Mouse (Mus musculus) liver, embryonic 14.5 days (tissue): ENCODE data around the gene Gm21866. TPM values are rescaled to one million over a fixed set of nuclear protein-coding genes. Genes with fewer than 3 reads are reported as not detected.
"Not testable (repeated sequence)": the region's sequence is repeated elsewhere in the genome, so short reads cannot be mapped to it uniquely, and the experiment has no call there.

Source experiments
- ATAC-seq: fragments of 200-750 bp; cut with Nextera tagmentation; 2 replicates; pipeline ENCODE4 v1.8.0; 2017; ENCODE audit warnings: moderate number of reproducible peaks, mild to moderate bottlenecking, moderate library complexity; ENCODE audit not compliant: insufficient read depth
- DNase-seq, 3 experiments: peaks; one replicate each; pipeline ENCODE4 v3.0.0-alpha.2; 2012 to 2013; ENCODE audit warnings: low read depth in 3 of 3, low spot score in 3 of 3
- H3K27ac ChIP-seq: fragments of 300-500 bp; sonication (generic); 2 replicates; pipeline ENCODE4 v1.5.1; 2014; ENCODE audit warnings: moderate library complexity, mild to moderate bottlenecking, control low read depth, inconsistent platforms
- H3K27me3 ChIP-seq: fragments of 300-500 bp; sonication (generic); 2 replicates; pipeline ENCODE4 v1.6.1; 2014; ENCODE audit warnings: mild to moderate bottlenecking, low read length, moderate library complexity; ENCODE audit not compliant: control insufficient read depth, insufficient read depth
- H3K36me3 ChIP-seq: fragments of 300-500 bp; sonication (generic); replicated peaks from 2 replicates; pipeline ENCODE4 v1.6.1; 2014; ENCODE audit warnings: low read depth; ENCODE audit not compliant: control insufficient read depth, insufficient read depth
- H3K4me1 ChIP-seq, 2 experiments: fragments of 200-500 bp in 1 of 2; fragments of 300-500 bp in 1 of 2; sonication (generic) in 1 of 2; replicated peaks; 2 replicates each; pipeline ENCODE4 v1.6.1; 2012 to 2014; ENCODE audit warnings: antibody characterized with exemption in 1 of 2, inconsistent platforms in 1 of 2, low read length in 1 of 2; ENCODE audit not compliant: control insufficient read depth in 2 of 2, insufficient read depth in 2 of 2
- H3K4me2 ChIP-seq: fragments of 300-500 bp; sonication (generic); 2 replicates; pipeline ENCODE4 v1.6.1; 2014; ENCODE audit warnings: low read depth, mild to moderate bottlenecking, control low read depth, moderate library complexity
- H3K4me3 ChIP-seq, 2 experiments: fragments of 200-500 bp in 1 of 2; fragments of 300-500 bp in 1 of 2; sonication (generic) in 1 of 2; 2 replicates each; pipeline ENCODE4 v1.5.1; 2012 to 2014; ENCODE audit warnings: low read depth in 2 of 2, low read length in 2 of 2, mild to moderate bottlenecking in 2 of 2, control low read depth in 1 of 2, inconsistent platforms in 1 of 2, moderate library complexity in 1 of 2; ENCODE audit not compliant: insufficient read depth in 1 of 2
- H3K9ac ChIP-seq: fragments of 300-500 bp; sonication (generic); replicated peaks from 2 replicates; pipeline ENCODE4 v1.6.1; 2014; ENCODE audit warnings: mild to moderate bottlenecking, control low read depth, moderate library complexity
- H3K9me3 ChIP-seq: fragments of 300-500 bp; sonication (generic); 2 replicates; pipeline ENCODE4 v1.6.1; 2016; ENCODE audit warnings: low read length, mixed read lengths; ENCODE audit not compliant: control insufficient read depth
- WGBS: fragments of 180-500 bp; shearing (Covaris S2); extraction: QIAGEN DNeasy Blood & Tissue Kit; methylation state at CpG from one replicate; pipeline ENCODE4 v1.1.7; 2014; ENCODE audit not compliant: insufficient replicate concordance; 5-methylcytosine and 5-hydroxymethylcytosine counted together
- polyA plus RNA-seq, 2 experiments: library from polyadenylated mRNA; depleted of rRNA in 1 of 2; stranded (reverse) in 1 of 2; unstranded in 1 of 2; fragments of >200 nt; fragmentation: Nextera tagmentation in 1 of 2; extraction: Ambion mirVana in 1 of 2; gene quantifications; 2 replicates each; pipeline versions ENCODE4 v1.2.1 to v1.2.3; 2012 to 2014

The Gm21866 gene
- polyA plus RNA-seq (2012; rRNA removed) (not detected in 2 replicates), polyA plus RNA-seq (2014; fragmentation: Nextera tagmentation; extraction: Ambion mirVana) (not detected in 2 replicates)

DNA sequence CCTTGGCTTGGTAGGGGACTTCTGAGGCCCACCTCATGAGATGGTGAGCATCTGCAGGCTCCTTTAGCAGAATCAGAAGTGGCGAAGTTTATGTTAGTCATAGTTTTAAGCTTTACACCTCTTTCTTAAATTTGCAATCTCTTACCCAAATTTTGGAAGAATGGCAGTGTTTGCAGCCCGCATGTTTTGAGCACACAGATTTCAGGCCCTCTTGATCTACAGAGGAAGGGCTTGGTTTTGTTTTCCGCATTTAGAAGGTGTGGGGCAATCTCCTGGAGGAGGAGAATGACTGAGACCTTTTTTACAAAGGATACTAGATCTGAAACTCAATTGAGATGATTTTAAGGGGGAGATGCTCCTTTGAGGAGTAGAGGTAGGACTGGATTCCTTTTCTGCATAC lies at the start of gene Gm21866:
Gene Gm21866, minus strand, starts transcription at position 101 of the 400 bp plus-strand sequence.
- H3K27me3 ChIP-seq, DNase-seq, ATAC-seq, H3K27ac ChIP-seq, H3K4me1 ChIP-seq, H3K9me3 ChIP-seq, H3K4me2 ChIP-seq, H3K4me3 ChIP-seq, H3K36me3 ChIP-seq, H3K9ac ChIP-seq: not testable (repeated sequence)
- no CpG with 5 or more reads among the region's 3 CpGs for WGBS

DNA sequence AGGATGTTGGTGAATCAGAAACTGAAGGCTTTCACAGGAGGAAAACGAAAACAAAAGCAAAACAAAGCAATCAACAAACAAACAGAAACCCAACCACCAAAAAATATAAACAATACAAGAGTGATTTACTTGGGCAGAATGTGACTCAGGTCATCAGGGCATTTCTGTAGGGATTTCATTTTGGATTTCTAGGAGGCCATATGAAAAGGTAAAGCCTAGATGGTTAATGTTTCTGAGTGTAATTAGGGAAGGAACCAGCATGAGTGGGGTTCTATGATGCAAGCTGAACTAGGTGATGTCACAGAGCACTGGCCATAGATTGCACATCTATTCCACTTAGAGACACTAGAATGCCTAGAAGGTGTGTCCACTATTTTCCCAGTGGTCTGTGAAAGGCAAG lies 28.3 kb upstream of the Gm21866 start, which contains the start of gene Gm20773:
Gene Gm20773, plus strand, starts transcription at position 301 of the 400 bp plus-strand sequence.
- not testable (repeated sequence) for H3K36me3 ChIP-seq, H3K4me1 ChIP-seq, H3K27me3 ChIP-seq, H3K4me3 ChIP-seq, DNase-seq, H3K9ac ChIP-seq, H3K4me2 ChIP-seq, H3K9me3 ChIP-seq, H3K27ac ChIP-seq, ATAC-seq
- no CpG with 5 or more reads among the region's 1 CpGs for WGBS

Other genes with a start within 250 kb of the Gm21866 start
- gene Gm21828, start 241.7 kb downstream of the Gm21866 start, polyA plus RNA-seq (2012; rRNA removed), result not detected in 2 replicates
- not detected in 2 replicates for gene Gm21828, start 241.7 kb downstream of the Gm21866 start, polyA plus RNA-seq (2014; fragmentation: Nextera tagmentation; extraction: Ambion mirVana)
- gene Gm21440, start 213.2 kb downstream of the Gm21866 start, polyA plus RNA-seq (2012; rRNA removed), result not detected in 2 replicates
- not detected in 2 replicates for gene Gm21440, start 213.2 kb downstream of the Gm21866 start, polyA plus RNA-seq (2014; fragmentation: Nextera tagmentation; extraction: Ambion mirVana)
- gene Gm21454, start 213.1 kb downstream of the Gm21866 start, polyA plus RNA-seq (2012; rRNA removed), result not detected in 2 replicates
- not detected in 2 replicates for gene Gm21454, start 213.1 kb downstream of the Gm21866 start, polyA plus RNA-seq (2014; fragmentation: Nextera tagmentation; extraction: Ambion mirVana)
- not detected in 2 replicates for gene Gm21725, start 116.5 kb downstream of the Gm21866 start, polyA plus RNA-seq (2012; rRNA removed)
- not detected in 2 replicates for gene Gm21725, start 116.5 kb downstream of the Gm21866 start, polyA plus RNA-seq (2014; fragmentation: Nextera tagmentation; extraction: Ambion mirVana)
- gene Gm20773, start 28.4 kb upstream of the Gm21866 start, polyA plus RNA-seq (2012; rRNA removed), result not detected in 2 replicates
- not detected in 2 replicates for gene Gm20773, start 28.4 kb upstream of the Gm21866 start, polyA plus RNA-seq (2014; fragmentation: Nextera tagmentation; extraction: Ambion mirVana)